Mouse (Mus musculus) erythroblast, adult 5-6 weeks (primary cell): ENCODE results near the gene Pde4d. TPM values are rescaled to one million over a fixed set of nuclear protein-coding genes. Genes with fewer than 3 reads are reported as not detected.

Experiments used
- ATAC-seq: replicated peaks from 2 replicates; pipeline ENCODE4 v1.8.0; 2016; ENCODE audit warnings: moderate number of reproducible peaks, mild to moderate bottlenecking, moderate TSS enrichment, inconsistent platforms; ENCODE audit not compliant: poor library complexity, low FRiP score, severe bottlenecking
- total RNA-seq, 2 experiments: library from RNA; stranded (forward) in 1 of 2; stranded (reverse) in 1 of 2; fragments of 150-400 nt in 1 of 2; fragments of 200-764, 138-1000 nt in 1 of 2; gene quantifications; 2 replicates each; pipeline versions ENCODE4 v1.2.3 to v1.2.4; 2015 to 2017; ENCODE audit warnings: low replicate concordance in 2 of 2

The Pde4d gene
- total RNA-seq, 2 experiments from 2014 or later, result 41.3 to 42.3 TPM

DNA sequence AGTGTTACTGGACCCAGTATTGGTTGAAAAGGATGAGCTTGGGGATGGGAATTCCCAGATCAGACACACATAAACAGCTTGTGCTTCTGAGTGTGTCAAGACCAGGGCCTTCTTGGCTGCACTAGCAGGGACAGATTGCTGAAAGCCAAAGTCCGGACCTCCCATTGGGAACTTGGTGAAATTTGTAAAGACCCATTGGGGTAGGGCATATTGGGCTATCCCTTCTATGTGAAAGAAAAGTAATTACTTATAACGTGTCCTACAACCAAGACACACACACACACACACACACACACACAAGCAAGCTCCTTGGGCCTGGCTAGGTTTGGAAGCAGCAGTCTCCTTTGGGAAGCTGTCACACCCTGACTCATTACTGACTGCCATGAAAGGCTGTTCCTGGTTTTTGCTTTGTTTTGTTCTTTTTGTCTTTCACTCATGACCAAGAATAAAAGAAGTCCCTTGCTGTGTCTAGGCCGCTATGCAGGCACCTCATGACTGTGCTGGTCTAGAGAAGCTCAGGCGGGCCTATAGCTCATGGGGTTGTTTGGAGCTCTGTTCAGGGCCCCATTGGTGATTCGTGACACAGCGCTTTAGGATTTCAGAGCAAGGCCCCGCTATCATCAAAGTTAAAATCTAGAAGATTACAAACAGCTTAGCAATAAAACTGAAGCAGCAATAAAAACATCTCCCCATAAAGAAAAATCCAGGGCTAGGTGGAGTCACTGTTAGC, 1495.2 kb downstream of the Pde4d start:
- ATAC-seq, result no peak

DNA sequence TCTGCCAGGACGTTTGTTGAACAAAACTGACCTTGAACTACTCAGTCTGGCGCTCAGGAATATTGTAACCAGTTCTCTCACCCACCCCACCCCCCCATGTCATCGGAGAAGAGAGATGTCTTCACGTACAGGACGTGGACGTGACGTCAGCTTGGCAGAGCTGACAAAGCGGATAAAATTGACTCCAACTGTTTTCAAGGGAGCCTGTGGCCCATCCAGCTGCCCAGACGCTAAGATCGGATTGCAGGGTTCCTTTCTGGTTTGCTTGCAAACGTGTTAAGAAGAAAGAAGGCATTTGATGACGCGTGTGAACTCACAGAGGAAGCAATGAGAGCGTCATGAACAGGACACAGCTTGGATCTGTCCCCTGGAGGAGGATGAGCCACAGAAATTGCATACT, 1501.7 kb downstream of the Pde4d start:
- ATAC-seq, result no peak

GRCm38 (mm10) chr13:109954189-109954588, 1504.4 kb downstream of the Pde4d start:
- no peak for ATAC-seq

DNA sequence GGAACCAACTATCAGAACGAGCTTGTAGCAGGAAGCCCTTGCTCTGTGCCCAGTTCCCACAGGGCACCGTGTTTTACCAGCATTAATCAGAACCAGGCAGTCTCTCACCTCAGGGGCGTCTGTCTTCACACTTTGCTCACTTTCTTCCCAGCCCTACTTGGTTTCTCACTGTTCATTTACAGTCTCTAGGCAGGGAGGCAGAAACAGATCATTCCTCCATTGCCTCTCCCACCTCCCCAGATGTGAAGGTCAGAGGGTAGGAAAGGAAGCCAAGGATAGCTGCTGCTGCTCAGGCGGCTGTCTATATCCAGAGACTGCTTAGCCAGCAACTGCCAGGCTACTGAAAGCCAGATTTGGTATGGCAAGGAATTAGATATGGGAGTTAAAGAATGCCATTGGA, 1508.2 kb downstream of the Pde4d start:
- ATAC-seq, result no peak

DNA sequence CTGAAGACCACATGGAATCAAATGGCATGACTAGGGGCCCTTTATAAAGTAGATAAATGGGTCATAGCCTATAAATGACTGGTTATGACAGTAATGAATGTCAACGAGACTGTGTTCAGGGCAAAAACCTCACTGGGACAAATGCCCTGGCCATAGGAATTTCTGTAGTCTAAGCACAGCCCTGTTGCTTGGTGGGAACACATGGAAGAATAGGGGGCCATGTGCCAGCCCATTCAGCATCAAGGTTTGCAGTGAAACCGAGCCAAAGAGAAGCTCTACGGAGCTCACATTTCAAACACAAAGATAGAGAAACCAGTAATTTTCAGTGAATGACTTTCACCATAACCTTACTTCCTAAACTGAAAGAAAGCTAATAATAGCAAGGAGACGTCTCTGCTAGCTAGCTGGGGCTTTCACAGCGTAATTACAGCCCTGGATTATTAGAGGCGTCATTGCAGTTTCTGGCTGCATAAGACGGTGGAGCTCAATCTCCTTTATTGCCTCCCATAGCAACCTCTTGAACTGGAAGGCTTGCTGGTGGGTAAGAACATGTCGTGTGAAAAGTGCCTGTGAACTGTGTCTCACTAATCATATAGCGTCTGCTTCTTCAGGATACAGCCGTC, 1533.2 kb downstream of the Pde4d start:
- ATAC-seq, result no peak

GRCm38 (mm10) chr13:109985411-109985810, 1535.7 kb downstream of the Pde4d start:
- ATAC-seq, result no peak

DNA sequence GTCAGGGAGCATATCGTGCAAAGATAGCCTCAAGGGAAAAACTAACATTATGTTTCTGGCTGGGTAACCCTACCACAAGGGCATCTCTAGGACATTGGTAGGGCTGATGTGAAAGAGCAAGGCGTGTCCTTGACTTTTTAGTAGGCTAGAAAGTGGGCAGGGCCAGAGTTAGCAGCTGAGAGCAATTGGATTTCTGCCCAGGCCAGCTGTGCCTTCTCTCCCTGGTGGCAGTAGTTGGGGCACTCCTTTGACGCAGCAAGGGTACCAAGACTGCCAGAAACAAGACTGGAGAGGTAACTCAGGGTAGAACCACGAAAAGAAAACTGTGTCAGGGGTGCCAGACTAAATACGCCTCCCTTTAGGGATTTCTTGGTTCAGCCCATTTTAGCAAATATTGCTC, 1536.1 kb downstream of the Pde4d start:
- no peak for ATAC-seq

DNA sequence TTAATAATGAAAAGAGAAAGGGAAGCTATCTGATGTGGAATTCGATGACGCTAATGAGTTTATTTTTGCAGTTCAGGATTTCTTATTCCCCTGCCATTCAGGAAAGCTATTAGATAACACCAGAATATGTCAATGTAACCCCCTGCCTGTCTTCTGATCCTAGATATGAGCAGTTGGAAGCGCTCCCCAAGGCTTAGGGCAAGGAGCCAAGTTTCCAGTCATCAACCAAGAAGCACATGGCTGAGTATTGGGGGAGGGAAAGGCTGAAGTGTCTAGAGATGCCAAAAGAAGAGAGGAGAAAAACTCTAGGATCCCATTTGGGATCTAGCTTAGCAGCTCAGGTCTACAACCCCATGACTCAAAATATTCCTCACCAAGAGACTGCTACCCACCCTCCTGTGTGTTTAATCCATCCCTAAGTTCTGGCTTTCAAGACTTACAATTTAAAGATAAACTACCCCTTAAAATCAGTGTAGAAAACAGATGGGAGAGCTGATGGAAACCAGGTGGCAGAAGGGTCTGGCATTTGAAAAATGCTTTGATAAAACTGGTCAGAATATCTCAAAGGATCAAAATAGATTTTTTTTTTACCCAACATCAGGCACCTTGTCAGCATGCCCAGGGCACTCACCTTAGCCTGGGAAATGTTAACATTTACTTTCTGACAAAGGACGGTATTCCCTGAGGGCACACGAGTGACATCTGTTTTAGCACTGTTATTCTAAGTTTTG, 1543.2 kb downstream of the Pde4d start:
- ATAC-seq, result no peak

DNA sequence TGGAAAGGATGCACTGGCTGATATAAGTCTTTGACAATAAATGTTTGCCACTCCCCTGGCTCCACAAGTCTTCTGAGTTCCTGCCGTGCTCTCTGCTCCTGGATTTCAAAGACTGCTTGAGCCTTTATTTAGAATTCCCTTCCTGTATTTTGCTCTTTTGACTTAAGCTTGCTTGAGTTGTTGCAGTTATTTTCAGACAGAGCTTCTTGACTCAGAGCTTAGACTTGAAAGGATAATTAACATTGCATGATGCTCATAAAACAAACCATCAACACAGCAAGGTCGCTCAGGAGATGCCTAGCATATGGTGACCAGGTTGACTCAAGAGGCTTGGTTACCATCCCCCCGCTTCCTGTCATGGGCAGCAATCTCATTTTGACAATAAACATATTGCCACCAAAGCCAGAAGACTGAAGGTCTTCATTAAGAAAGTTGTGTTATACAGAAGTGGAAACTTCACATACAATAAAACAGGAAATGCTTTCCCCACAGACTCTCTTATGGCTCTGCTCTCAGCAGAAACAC, 1544.6 kb downstream of the Pde4d start:
- no peak for ATAC-seq

DNA sequence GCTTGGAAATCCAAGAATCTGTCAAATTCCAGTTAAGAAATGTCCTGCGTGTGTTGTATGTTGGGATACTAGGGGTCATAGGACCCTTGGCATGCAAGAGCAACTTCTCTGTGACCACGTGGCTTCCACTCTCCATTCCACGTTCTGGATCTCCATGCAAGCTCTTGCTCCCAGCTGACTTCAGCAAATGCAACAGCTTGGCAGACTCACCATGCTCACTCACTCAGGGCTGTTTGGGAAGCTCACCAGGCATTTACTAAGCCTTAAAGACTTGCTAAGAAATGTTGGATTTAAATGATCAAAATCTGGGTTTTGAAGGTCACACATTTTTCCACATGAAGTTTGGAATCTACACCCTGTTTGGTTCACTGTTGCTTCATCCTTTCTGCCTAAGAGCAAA, 1552.3 kb downstream of the Pde4d start:
- ATAC-seq, result no peak

Other genes with a start within 250 kb of the Pde4d start
- 1.0 and 4.0 TPM in 2 replicates for gene Elovl7, start 235.5 kb upstream of the Pde4d start, total RNA-seq (2015; ENCODE audit: low replicate concordance)
- not detected in 2 replicates for gene Elovl7, start 235.5 kb upstream of the Pde4d start, total RNA-seq (2017; ENCODE audit: low replicate concordance)
- 36.1 and 38.2 TPM in 2 replicates for gene Depdc1b, start 133.6 kb upstream of the Pde4d start, total RNA-seq (2015; ENCODE audit: low replicate concordance)
- gene Depdc1b, start 133.6 kb upstream of the Pde4d start, total RNA-seq (2017; ENCODE audit: low replicate concordance), result 48.5 and 59.8 TPM in 2 replicates